Mouse (Mus musculus): ENCODE measurements around the gene Lix1l.
"Not testable (repeated sequence)": the region's sequence is repeated elsewhere in the genome, so short reads cannot be mapped to it uniquely, and the experiment has no call there.

The Lix1l gene

DNA sequence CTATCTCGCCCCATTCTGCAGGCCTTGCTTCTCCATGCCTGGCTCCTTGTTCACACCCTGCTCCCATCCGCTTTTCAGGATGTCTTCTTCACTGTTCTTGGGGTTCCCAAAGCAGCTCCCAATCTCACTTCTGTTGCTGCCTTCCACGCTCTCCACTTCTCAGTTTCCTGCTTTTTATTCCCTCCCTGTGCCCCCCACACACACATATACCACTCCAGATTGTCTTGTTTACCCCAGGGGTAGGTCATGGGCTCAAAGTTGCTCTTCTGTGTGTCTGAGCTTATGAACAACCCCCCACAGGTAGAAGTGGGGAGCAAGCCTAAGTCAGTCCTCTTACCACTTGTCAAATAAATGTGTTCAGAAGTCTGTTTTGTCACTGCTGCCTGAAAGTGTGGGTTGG lies 1.5 kb upstream of the Lix1l start:
- in situ Hi-C loops (cut with MboI; ENCODE audit: low pct_unique_long_range_greater_than_20kb in 1 of 2, low sequenced_read_pairs in 2 of 2, unreplicated experiment in 1 of 2) = no loop called here

DNA sequence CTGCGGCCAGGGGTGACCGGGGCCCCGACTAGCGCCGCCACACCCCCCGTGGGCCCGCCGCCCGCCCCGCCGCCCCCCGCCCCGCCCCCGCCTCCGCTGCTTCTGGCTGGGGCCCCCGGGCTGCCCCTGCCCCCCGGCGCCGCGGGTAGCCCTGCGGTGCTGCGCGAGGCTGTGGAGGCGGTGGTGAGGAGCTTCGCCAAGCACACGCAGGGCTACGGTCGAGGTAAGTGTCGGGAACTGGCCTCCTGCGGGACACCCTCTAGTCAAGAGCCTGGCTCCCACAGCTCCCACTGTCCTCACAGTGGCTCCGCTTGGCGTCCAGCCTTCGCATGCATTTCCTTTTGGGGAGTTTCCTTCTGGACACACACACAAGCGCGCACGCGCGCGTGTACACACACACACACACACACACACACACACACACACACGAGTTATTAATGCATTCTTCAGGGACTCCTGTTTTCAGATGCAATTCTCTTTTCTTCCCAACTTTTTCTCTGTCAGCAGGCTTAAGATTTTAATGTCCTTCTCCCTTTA lies 370 bp downstream of the Lix1l start:
- in situ Hi-C loops (cut with MboI; ENCODE audit: low pct_unique_long_range_greater_than_20kb in 1 of 2, low sequenced_read_pairs in 2 of 2, unreplicated experiment in 1 of 2) = no loop called here

DNA sequence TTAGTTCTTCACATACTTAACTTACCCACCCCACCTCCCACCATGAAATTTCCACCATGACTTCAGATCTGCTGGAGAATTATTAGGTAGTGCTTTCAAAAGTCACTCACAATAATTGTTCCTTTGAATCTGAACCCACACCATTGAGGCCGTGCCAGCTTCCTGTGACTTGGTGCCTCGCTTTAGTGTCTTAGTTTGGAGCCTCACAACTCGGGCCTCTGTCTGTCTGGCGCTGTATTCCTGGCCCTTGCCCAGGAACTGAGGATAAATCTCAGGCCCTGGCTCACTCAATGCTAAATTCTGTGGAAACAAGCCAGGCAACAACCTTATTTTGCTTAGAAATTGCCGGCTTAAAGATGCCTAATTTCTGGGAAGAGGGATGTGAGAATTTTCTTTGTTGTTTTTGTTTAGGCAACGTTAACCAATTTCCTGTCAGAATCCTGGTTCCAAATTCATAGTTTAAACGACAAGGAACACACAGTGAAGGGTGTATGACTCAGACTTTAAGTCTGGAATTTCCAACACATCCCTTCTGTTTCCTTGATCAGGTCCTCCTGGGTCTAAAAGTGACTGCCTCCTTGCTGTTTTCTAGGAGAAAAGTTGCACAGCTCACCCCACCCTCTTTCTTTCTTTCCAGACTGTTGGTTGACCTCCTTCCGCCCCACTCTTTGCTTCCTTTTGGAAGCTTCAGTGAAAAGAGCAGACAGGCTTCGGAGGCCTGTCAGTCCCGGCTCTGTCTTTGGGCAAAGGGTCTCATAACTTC lies 1.2 kb downstream of the Lix1l start:
- in situ Hi-C loops (cut with MboI; ENCODE audit: low pct_unique_long_range_greater_than_20kb in 1 of 2, low sequenced_read_pairs in 2 of 2, unreplicated experiment in 1 of 2) = no loop called here

DNA sequence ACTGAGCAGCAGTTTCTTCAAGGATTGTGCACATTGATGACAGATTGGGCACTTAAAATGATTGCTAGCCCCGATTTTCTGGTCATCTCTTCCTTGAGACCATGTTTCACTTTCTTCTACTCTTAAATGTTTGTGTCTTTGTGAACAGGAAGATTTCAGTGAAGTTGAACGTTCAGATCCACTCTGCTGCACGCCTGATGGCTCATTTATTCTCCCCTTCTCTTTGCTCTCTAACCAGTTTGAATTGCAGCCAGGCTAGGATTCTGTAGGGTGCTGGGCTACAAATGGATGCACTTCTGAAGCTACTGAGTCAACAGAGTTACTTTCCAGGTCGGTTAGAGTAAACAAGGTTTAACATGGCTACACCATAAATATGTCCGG lies 1.7 kb downstream of the Lix1l start:
- in situ Hi-C loops (cut with MboI; ENCODE audit: low pct_unique_long_range_greater_than_20kb in 1 of 2, low sequenced_read_pairs in 2 of 2, unreplicated experiment in 1 of 2) = no loop called here

DNA sequence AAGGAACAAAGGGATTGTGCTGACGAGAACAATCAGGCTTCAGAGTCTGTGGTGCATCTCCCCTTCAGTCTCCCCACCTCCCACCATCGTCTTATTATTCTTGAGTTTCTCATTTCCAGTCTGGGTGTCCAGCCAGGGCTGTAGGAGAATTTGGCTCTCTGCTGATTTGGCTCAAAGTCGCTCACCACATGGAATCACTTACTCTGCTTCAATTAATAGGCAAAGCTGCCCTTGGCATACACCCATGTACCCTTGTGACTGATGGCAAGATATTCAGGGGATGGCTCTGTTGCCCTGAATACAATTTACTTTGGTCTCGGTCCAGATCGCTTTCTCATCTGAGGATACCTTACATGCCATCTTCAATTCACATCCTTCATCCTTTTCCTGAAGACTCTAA lies 2.4 kb downstream of the Lix1l start:
- in situ Hi-C loops (cut with MboI; ENCODE audit: low pct_unique_long_range_greater_than_20kb in 1 of 2, low sequenced_read_pairs in 2 of 2, unreplicated experiment in 1 of 2) = no loop called here

DNA sequence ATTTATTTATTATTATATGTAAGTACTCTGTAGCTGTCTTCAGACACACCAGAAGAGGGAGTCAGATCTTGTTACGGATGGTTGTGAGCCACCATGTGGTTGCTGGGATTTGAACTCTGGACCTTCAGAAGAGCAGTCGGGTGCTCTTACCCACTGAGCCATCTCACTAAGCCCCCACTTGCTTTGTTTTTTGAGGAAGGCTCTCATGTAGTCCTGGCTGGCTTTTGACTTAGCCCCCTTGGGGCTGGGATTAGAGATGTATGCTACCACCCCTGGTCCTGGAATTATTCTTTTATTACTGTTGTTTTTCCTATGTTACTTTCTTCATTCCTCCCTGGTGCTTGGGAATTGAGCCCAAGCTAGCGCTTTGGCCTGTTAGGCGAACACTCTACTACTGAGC lies 5.1 kb downstream of the Lix1l start:
- in situ Hi-C loops (cut with MboI; ENCODE audit: low pct_unique_long_range_greater_than_20kb in 1 of 2, low sequenced_read_pairs in 2 of 2, unreplicated experiment in 1 of 2) = not testable (repeated sequence)

DNA sequence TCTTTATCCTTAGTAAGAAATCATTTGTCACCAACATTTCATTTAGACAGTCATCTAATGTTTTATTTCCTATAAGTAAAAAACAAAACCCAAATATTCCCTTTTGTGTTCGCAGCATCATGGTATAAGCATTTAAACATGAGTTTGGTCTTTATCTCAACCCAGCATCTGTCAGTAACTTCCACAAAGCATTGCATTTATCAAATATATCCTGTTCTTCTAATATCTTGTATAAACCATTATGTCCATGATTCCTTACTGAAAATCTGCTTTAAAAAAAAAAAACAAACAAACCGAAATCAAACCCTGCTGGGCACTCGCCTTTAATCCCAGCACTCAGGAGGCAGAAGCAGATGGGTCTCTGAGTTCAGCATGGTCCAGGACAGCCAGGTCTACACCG lies 5.7 kb downstream of the Lix1l start:
- in situ Hi-C loops (cut with MboI; ENCODE audit: low pct_unique_long_range_greater_than_20kb in 1 of 2, low sequenced_read_pairs in 2 of 2, unreplicated experiment in 1 of 2) = no loop called here

DNA sequence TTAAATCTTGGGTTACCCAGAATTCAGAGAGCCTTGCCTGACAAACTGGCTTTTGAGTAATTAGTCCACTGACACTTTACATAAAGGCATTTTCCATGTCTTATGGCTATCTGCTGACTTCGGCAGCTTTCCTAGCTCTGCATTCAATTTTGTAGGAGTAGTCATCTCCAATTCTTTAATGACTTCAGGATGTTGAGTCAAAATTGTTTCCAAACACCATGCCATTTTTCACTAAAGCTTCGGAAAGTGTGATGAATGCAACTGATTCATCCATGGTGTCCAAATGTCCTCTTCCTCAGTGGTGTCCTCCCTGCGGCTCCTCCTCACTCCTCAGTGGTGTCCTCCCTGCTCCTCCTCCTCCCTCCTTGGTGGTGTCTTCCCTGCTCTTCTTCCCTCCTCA lies 17.0 kb downstream of the Lix1l start:
- in situ Hi-C loops (cut with MboI; ENCODE audit: low pct_unique_long_range_greater_than_20kb in 1 of 2, low sequenced_read_pairs in 2 of 2, unreplicated experiment in 1 of 2) = no loop called here

DNA sequence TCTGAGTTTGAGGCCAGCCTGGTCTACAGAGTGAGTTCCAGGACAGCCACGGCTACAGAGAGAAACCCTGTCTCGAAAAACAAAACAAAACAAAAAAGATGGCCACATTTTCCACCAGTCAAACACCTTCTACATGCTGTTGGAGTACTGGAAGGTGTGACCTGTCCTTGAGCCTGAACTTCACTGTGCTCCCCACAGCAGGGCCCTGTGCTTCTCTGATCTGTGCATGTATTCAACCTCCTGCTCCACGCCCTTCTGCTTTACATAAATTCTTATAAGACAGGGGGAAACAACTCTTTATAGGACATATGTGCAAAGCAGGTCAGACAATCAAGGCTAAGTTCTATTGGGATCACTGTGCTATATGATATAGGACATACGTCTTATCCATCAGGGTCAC lies 22.3 kb downstream of the Lix1l start:
- in situ Hi-C loops (cut with MboI; ENCODE audit: low pct_unique_long_range_greater_than_20kb in 1 of 2, low sequenced_read_pairs in 2 of 2, unreplicated experiment in 1 of 2) = no loop called here

DNA sequence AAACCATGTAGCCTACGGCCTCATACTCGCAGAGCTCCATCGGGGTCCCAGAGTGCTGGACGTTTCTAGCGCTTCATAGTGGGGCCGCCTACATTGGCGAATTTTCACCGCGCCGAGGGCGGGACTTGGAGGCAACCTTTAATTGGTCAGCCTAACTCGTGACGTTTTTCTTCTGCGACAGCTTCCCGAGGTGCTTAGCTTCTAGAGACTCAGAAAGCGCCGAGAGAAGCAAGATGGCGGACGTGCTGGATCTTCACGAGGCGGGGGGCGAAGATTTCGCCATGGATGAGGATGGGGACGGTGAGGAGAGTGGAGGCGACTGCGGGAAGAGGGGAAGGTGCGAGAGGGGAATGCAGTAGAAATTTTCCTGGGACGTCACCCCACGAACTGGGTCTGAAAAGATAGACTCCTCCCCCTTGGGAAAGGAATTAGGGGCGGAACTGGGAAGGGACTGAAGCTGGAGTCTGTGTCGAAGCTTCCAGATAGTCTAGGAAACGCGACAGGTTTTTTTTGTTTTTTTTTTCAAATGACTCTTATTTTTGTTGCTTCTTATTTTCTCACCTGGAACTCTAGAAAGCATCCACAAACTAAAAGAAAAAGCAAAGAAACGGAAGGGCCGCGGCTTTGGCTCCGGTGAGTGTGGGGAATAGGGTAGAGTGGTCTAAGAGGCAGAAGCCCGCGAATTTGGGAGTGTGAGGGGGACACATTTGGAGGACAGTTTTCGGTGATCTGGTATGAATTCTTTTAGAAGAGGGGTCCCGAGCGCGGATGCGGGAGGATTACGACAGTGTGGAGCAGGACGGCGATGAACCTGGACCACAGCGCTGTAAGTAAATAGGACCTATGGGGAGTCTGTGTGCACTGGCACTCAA lies 29.0 kb downstream of the Lix1l start, which contains the start of gene Rbm8a:
Gene Rbm8a, plus strand, starts transcription at position 205 of the 872 bp plus-strand sequence.
- in situ Hi-C loops (cut with MboI; ENCODE audit: low pct_unique_long_range_greater_than_20kb in 1 of 2, low sequenced_read_pairs in 2 of 2, unreplicated experiment in 1 of 2) = loop anchor here in 1 of 2 experiments (10.0 kb wide), 1 partner anchor 85 kb away; no protein-coding TSS in a partner anchor

DNA sequence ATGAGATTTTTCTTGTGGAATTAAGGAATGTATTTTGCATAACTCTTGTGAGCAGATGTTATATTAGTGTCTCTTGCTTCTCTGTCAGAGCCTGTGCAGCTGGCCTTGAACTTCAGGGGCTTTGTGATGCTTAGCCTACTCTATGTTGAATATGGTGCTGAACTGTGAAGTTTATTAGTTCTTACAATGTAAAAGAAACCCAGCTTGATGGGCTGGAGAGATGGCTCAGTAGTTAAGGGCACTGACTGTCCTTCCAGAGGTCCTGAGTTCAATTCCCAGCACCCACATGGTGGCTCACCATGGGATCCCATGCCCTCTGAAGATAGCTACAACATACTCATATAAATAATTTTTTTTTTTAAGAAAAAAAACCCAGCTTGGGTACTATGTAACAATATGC lies 31.1 kb downstream of the Lix1l start:
- in situ Hi-C loops (cut with MboI; ENCODE audit: low pct_unique_long_range_greater_than_20kb in 1 of 2, low sequenced_read_pairs in 2 of 2, unreplicated experiment in 1 of 2) = loop anchor here in 1 of 2 experiments (10.0 kb wide), 1 partner anchor 87 kb away; no protein-coding TSS in a partner anchor

DNA sequence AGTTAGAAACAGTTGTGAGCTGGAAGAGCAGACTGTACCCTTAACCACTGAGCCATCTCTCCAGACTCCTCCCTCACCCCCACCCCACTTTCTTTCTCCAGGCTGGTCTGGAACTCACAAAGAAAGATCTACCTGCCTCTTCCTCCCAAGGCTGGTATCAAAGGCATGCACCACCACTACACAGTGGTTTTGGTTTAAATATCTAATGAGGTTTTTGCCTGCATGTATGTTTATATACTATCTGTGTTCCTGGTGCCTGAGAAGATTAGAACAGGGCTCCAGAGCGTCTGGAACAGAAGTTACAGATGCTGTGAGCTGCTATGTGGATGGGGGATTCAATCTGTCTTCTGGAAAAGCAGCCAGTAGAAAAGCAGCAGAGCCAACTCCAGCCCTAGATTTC lies 33.1 kb downstream of the Lix1l start:
- in situ Hi-C loops (cut with MboI; ENCODE audit: low pct_unique_long_range_greater_than_20kb in 1 of 2, low sequenced_read_pairs in 2 of 2, unreplicated experiment in 1 of 2) = loop anchor here in 1 of 2 experiments (10.0 kb wide), 1 partner anchor 89 kb away; no protein-coding TSS in a partner anchor

DNA sequence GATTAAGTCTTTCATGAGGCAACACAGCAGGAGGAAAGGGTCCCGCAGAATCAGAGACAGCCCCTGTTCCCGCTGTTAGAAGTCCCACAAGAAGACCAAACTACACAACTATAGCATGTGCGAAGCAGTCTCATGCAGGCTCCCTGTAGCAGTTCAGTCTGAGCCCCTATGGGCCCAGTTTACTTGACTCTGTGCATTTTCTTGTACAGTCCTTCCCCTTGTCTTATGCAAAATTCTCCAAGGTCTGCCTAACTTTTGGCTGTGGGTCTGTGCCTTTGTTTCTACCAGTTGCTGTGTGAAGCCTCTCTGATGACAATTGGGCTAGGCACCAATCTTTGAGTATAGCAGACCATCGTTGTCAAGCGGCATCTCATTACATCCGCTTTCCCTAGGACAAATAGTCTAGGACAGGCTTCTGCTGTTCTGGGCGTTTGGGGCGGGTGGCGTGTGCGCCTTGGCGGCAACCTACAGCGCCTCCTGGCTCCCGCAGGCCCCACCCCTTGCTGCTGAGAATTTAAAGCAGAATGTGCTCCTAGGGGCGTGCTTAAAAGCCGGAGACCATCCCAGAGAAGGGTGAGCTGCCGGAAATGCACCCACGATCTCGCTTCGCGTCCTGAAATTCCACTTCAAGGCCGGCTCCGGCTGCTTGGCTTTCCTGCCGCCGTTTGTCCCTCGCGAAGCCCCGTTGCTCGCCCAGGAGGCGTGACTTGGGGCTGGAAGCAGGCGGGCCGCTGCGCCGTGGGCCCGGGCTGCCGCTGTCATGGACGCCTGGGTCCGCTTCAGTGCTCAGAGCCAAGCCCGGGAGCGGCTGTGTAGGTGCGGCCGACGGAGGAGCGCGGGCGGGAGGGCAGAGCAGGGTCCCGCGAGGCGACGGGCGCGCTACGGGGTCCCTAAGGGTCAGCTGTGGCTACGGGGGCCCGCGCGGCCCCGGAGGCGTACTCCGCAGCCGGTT lies 34.3 kb downstream of the Lix1l start, which contains the start of the genes Pex11b and Gm42957:
Gene Pex11b, plus strand, starts transcription at position 449 of the 952 bp plus-strand sequence.
Gene Gm42957, plus strand, starts transcription at position 547 of the 952 bp plus-strand sequence.
- in situ Hi-C loops (cut with MboI; ENCODE audit: low pct_unique_long_range_greater_than_20kb in 1 of 2, low sequenced_read_pairs in 2 of 2, unreplicated experiment in 1 of 2) = loop anchor here in 1 of 2 experiments (10.0 kb wide), 1 partner anchor 90 kb away; no protein-coding TSS in a partner anchor

DNA sequence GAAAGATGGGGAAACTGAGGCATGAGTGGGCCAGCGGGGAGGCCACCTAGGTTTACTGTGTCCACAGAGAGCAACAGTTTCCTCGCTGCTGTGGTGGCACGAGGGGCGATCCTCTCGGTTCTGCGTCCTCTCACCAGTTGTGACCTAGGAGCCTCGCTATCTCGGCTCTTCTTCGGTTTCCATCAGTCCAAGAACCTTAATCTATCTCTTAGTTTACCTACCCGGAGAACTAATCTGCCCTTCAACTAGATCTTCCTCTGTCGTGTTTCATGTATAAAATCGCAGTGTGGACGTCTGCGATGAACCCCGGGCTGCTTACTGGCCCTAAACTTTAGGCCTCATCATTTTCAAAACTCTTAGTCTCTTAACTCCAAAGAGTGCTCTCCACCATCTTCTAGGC lies 35.0 kb downstream of the Lix1l start:
- in situ Hi-C loops (cut with MboI; ENCODE audit: low pct_unique_long_range_greater_than_20kb in 1 of 2, low sequenced_read_pairs in 2 of 2, unreplicated experiment in 1 of 2) = loop anchor here in 1 of 2 experiments (10.0 kb wide), 1 partner anchor 91 kb away; no protein-coding TSS in a partner anchor

DNA sequence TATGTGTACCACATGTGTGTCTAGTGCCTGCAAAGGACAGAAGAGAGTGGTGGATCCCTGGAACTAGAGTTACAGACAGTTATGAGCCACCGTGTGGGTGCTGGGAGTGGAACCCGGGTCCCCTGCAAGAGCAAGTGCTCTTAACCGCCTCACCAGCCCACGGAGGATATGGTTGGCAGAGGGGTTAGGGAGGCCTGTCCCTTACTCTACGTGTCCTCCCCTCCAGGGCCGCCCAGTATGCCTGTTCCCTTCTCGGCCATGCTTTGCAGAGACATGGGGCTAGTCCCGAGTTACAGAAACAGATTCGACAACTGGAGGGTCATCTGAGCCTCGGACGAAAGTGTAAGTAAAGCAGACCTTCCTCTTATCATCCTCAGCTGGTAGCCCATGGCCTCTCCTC lies 35.5 kb downstream of the Lix1l start:
- in situ Hi-C loops (cut with MboI; ENCODE audit: low pct_unique_long_range_greater_than_20kb in 1 of 2, low sequenced_read_pairs in 2 of 2, unreplicated experiment in 1 of 2) = loop anchor here in 1 of 2 experiments (10.0 kb wide), 1 partner anchor 92 kb away; no protein-coding TSS in a partner anchor

DNA sequence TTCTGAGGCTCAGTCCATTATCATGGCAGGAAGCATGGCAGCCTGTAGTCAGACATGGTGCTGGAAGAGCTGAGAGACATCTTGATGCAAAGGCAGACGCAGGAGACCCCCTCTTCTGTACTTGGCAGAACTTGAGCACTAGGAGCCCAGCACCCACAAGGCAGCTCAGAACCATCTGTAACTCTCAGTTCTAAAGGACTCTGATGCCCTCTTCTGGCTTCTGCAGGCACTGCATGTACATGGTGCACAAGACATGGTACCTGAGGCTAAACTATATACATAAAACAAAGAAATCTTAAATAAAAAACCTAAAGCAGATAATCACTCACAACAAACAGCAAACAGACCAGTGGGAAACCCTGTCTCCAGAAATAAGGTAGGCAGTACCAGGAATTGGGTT lies 38.3 kb downstream of the Lix1l start:
- in situ Hi-C loops (cut with MboI; ENCODE audit: low pct_unique_long_range_greater_than_20kb in 1 of 2, low sequenced_read_pairs in 2 of 2, unreplicated experiment in 1 of 2) = loop anchor here in 1 of 2 experiments (10.0 kb wide), 1 partner anchor 94 kb away; no protein-coding TSS in a partner anchor

DNA sequence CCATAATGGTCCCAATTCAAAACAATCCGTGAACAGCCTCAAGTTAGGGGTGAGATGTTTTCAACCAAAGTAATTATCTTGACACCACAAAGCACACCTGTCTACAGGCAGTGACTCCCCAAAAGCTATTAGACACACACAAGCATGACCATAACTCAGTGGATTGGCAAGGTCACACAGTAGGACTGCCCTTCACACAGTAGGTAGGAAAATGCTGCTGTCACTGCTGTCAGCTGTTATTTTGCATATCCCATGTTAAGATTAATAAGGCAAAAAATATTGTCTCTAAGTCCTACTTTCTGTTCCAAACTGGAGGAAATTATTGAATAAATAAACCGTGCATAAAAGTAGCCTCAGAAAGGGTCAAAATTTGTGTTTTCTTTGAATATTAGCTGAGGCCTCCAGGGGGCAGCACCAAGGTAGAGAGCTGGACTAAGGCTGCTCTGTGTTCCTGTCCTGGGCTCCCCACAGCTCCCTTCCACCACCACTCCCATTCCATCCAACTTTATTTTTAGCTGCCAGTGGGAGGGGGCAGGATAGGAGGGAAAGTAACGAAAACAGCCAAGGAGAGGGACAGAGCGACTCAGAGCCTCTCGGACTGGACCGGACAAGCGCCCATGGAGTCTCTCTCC lies 44.2 kb downstream of the Lix1l start, which contains the start of gene Itga10:
Gene Itga10, plus strand, starts transcription at position 567 of the 632 bp plus-strand sequence.
- in situ Hi-C loops (cut with MboI; ENCODE audit: low pct_unique_long_range_greater_than_20kb in 1 of 2, low sequenced_read_pairs in 2 of 2, unreplicated experiment in 1 of 2) = loop anchor here in 1 of 2 experiments (10.0 kb wide), 1 partner anchor 60 kb away; no protein-coding TSS in a partner anchor
